Mouse (Mus musculus) ES-E14 (cell line): ENCODE data around the gene Aldh3b3.

ENCODE experiments used
- CHD2 ChIP-seq: IDR thresholded peaks from 2 replicates; pipeline ENCODE4 v1.6.1; 2014; ENCODE audit warnings: mild to moderate bottlenecking, low read depth, low read length, inconsistent platforms
- MAFK ChIP-seq: IDR thresholded peaks from 2 replicates; pipeline ENCODE4 v1.6.1; 2014; ENCODE audit warnings: mild to moderate bottlenecking, low read depth, low read length, inconsistent platforms; ENCODE audit not compliant: insufficient read depth
- ZC3H11A ChIP-seq: IDR thresholded peaks from 2 replicates; pipeline ENCODE4 v1.6.1; 2012; ENCODE audit warnings: low read depth, mild to moderate bottlenecking, inconsistent platforms, low read length, borderline replicate concordance
- ZNF384 ChIP-seq: IDR thresholded peaks from 2 replicates; pipeline ENCODE4 v1.6.1; 2012; ENCODE audit warnings: low read depth, low read length, inconsistent platforms

DNA sequence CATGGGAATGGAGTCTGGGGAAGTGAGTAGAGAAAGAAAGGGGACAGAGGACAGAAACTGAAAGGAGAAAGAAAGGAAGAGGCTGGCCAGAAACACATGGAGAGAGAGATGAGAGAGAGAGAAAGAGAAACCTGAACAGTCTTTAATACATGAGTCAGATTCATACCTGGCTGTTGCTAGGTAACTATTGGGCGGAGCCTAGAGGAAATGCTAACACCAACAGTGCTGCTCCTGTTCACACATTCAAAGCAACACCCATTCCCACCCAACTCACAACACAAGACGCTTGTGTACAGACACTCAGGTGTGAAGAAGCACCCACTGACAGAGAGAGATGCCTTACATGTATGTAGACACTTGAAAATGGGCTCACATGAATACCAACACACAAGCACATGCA is 17.4 kb downstream of the Aldh3b3 start:
- TF ChIP-seq CHD2 (no peak), MAFK (no peak), ZC3H11A (no peak), ZNF384 (no peak)
